Mouse (Mus musculus) stomach, embryonic 14.5 days (tissue): ENCODE data around the gene Gtf2i. TPM values are rescaled to one million over a fixed set of nuclear protein-coding genes. Genes with fewer than 3 reads are reported as not detected.
A peak's percentile ranks its signal among the peaks of the same experiment; 100 is the strongest.

ENCODE experiments used
- ATAC-seq: fragments of 200-750 bp; cut with Nextera tagmentation; 2 replicates; pipeline ENCODE4 v1.8.0; 2017; ENCODE audit warnings: low read depth, moderate TSS enrichment; ENCODE audit not compliant: insufficient number of reproducible peaks, insufficient read depth, low FRiP score
- H3K27ac ChIP-seq: fragments of 300-500 bp; sonication (generic); 2 replicates; pipeline ENCODE4 v1.5.1; 2014; ENCODE audit warnings: mild to moderate bottlenecking, low read length, moderate library complexity, mixed read lengths
- H3K27me3 ChIP-seq: fragments of 300-500 bp; sonication (generic); 2 replicates; pipeline ENCODE4 v1.6.1; 2014; ENCODE audit warnings: low read length, control low read depth, mixed read lengths; ENCODE audit not compliant: control insufficient read depth, insufficient read depth
- H3K36me3 ChIP-seq: fragments of 300-500 bp; sonication (generic); 2 replicates; pipeline ENCODE4 v1.6.1; 2014; ENCODE audit warnings: mild to moderate bottlenecking, control low read depth, low read length, moderate library complexity, mixed read lengths; ENCODE audit not compliant: control insufficient read depth, insufficient read depth
- H3K4me1 ChIP-seq: fragments of 300-500 bp; sonication (generic); 2 replicates; pipeline ENCODE4 v1.6.1; 2014; ENCODE audit warnings: low read length, control low read depth, mixed read lengths; ENCODE audit not compliant: control insufficient read depth, insufficient read depth
- H3K4me2 ChIP-seq: fragments of 300-500 bp; sonication (generic); replicated peaks from 2 replicates; pipeline ENCODE4 v1.6.1; 2014; ENCODE audit warnings: low read depth, low read length, control low read depth
- H3K4me3 ChIP-seq: fragments of 300-500 bp; sonication (generic); 2 replicates; pipeline ENCODE4 v1.5.1; 2014; ENCODE audit warnings: low read depth, low read length, control low read depth
- H3K9ac ChIP-seq: fragments of 300-500 bp; sonication (generic); replicated peaks from 2 replicates; pipeline ENCODE4 v1.6.1; 2014; ENCODE audit warnings: low read depth, mild to moderate bottlenecking, control low read depth, low read length, moderate library complexity, mixed read lengths
- H3K9me3 ChIP-seq: fragments of 300-500 bp; sonication (generic); 2 replicates; pipeline ENCODE4 v1.6.1; 2016; ENCODE audit warnings: low read depth, low read length, control low read depth; ENCODE audit not compliant: control insufficient read depth
- WGBS: fragments of 180-500 bp; shearing (Covaris S2); extraction: QIAGEN DNeasy Blood & Tissue Kit; methylation state at CpG from one replicate; pipeline ENCODE4 v1.1.7; 2014; 5-methylcytosine and 5-hydroxymethylcytosine counted together
- polyA plus RNA-seq: library from polyadenylated mRNA; unstranded; fragments of >200 nt; fragmentation: Nextera tagmentation; extraction: Ambion mirVana; gene quantifications from 2 replicates; pipeline ENCODE4 v1.2.1, GENCODE M21; 2014

The Gtf2i gene
- polyA plus RNA-seq, 1 experiment from 2014 or later: 184 TPM

DNA sequence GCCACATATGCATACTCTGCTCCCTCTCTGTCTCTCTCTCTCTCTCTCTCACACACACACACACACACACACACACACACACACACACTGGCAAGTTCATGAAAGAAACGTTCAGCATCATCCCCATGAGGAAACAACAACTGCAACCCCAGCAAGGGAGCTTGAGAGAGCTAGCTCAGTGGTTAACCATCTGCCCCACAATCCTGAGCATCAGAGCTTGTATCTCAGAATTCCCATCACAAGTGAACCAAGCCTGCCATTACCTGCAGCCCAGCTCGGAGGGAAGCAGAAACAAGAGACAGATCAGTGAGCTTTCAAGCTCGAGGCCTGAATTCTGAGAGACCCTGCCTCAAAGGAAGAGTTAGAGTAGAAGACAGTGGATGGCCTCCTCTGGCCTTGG lies 32.5 kb downstream of the Gtf2i start:
- Histone ChIP-seq H3K4me3 (no peak overlapping the region), H3K36me3 (peaks cover 88% of the 10 kb centered on the region), H3K27ac (no peak overlapping the region), H3K9ac (no peak overlapping the region), H3K27me3 (no peaks in the 10 kb centered on the region), H3K4me1 (no peaks in the 10 kb centered on the region), H3K9me3 (no peaks in the 10 kb centered on the region), H3K4me2 (no peak overlapping the region)
- 73% methylated on average over 3 of the region's 3 CpGs for WGBS
- no peak for ATAC-seq

DNA sequence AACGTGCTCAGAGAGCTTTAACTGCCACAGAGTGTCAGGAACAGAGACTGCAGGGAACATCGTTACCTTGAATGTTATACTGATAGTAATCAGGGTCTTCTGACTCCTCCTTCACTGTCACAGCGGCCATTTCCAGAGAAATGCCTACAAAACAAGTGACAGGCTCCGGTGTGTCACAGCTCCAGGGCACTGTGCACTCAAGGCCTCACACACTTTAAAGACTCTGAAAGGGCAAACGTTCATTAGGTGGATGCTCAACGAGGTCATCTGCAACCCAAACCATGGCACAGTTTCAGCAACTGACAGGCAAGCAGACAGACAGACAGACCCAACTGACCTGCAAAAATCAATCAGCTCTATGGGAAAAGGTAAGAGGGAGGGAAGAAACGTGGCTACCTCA lies 35.2 kb downstream of the Gtf2i start:
- Histone ChIP-seq H3K27ac (no peak overlapping the region), H3K4me2 (no peak overlapping the region), H3K36me3 (peaks cover 87% of the 10 kb centered on the region), H3K9ac (no peak overlapping the region), H3K27me3 (no peaks in the 10 kb centered on the region), H3K9me3 (no peaks in the 10 kb centered on the region), H3K4me3 (no peak overlapping the region), H3K4me1 (no peaks in the 10 kb centered on the region)
- WGBS: 89% methylated on average over 7 of the region's 7 CpGs
- ATAC-seq: no peak

DNA sequence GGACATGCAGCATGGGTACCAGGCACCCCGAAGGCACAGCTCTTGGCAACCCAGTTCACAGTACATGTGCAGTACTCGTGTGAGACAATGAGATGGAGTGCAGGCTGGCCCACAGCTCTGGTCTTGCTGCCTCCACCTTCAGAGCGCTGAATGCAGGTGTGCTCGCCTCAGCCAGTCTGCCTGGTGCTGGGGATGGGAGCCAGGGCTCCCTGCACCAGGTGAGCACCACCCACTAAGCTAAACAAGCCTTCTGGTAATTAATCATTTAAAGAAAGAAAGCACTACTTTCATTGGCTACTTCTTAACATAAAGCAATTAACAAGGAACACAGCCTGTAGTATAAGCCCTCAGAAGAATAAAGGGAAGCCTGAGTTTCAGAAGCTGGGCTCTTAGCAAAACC lies 37.5 kb downstream of the Gtf2i start:
- H3K36me3 ChIP-seq: peaks cover 87% of the 10 kb centered on the region

DNA sequence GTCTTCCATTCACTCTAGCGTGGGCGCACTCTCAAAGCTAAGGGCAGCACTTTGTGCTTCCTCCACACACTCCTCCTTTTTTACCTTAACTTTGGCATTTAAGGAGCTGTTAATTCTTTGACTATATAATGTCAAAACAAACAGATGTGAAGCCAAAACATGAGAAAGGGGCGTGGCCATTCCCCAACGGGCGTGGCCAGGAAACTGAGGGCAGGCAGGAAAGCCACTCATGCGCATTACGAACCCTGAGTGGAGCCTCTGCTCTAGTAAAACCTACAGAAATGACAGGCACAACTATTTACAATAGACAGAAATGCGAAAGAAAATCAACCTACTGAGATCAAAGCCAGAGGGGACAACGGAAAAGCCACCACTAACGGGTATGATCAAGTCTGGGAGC lies 39.0 kb downstream of the Gtf2i start:
- H3K27ac ChIP-seq: no peak overlapping the region
- H3K27me3 ChIP-seq: no peaks in the 10 kb centered on the region
- 84% methylated on average over 10 of the region's 10 CpGs for WGBS
- H3K4me1 ChIP-seq: no peaks in the 10 kb centered on the region
- H3K4me3 ChIP-seq: no peak overlapping the region
- no peak for ATAC-seq
- no peak overlapping the region for H3K4me2 ChIP-seq
- no peak overlapping the region for H3K9ac ChIP-seq
- H3K36me3 ChIP-seq: peaks cover 95% of the 10 kb centered on the region
- no peaks in the 10 kb centered on the region for H3K9me3 ChIP-seq

More for the DNA sequence above, 37.5 kb downstream of the Gtf2i start:
- Histone ChIP-seq H3K4me2 (no peak overlapping the region), H3K9ac (no peak overlapping the region), H3K4me3 (no peak overlapping the region), H3K4me1 (no peaks in the 10 kb centered on the region), H3K27ac (no peak overlapping the region), H3K27me3 (no peaks in the 10 kb centered on the region), H3K9me3 (no peaks in the 10 kb centered on the region)
- peak; percentile 33; the same call in 1 of the 2 replicates for ATAC-seq
- 71% methylated on average over 4 of the region's 4 CpGs for WGBS

DNA sequence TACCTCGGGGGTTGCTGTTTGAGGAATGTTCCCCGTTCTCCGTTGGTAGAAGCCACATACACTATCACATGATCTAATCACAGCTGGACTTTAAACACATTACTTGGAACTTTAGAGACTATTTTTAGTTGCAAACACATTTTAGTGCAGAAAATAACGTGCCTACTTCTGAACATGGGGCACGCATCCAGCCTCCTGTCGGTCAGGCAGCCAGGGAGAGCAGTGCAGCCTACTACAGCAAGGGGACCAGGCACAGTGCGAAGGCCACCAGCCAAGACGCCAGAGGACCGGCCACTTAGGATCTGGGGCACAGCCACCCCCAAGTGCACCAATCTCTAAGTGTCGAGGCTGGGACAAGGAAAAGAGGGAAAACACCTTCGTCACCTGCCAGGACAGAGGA lies 39.5 kb downstream of the Gtf2i start:
- Histone ChIP-seq H3K27me3 (no peaks in the 10 kb centered on the region), H3K27ac (no peak overlapping the region), H3K36me3 (peaks cover 93% of the 10 kb centered on the region), H3K4me3 (no peak overlapping the region), H3K4me2 (no peak overlapping the region), H3K4me1 (no peaks in the 10 kb centered on the region), H3K9me3 (no peaks in the 10 kb centered on the region), H3K9ac (no peak overlapping the region)
- 79% methylated on average over 11 of the region's 11 CpGs for WGBS
- no peak for ATAC-seq

DNA sequence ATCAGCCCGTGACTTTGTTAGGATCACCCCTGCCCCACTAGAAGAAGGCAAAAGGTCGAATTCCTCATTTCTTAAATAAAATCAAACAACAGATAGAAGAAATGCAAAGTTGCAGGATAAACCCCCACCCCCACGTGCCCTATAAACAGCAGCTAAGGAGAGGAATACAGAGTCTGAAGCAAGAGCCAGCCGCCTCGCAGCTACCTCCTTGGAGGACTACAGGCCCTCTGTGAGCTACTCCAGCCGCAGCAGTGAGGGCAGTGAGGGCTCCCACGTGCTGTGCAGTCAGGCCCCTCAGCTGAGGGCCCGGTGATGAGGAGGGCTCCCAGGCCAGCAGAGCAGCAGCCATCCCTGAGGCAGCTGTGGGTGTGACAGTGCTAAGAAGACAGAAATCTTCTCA lies 40.8 kb downstream of the Gtf2i start:
- Histone ChIP-seq H3K36me3 (peaks cover 93% of the 10 kb centered on the region), H3K9me3 (no peaks in the 10 kb centered on the region), H3K4me1 (no peaks in the 10 kb centered on the region), H3K4me3 (no peak overlapping the region), H3K27ac (no peak overlapping the region), H3K9ac (no peak overlapping the region), H3K4me2 (no peak overlapping the region), H3K27me3 (no peaks in the 10 kb centered on the region)
- 81% methylated on average over 8 of the region's 8 CpGs for WGBS
- ATAC-seq: no peak

DNA sequence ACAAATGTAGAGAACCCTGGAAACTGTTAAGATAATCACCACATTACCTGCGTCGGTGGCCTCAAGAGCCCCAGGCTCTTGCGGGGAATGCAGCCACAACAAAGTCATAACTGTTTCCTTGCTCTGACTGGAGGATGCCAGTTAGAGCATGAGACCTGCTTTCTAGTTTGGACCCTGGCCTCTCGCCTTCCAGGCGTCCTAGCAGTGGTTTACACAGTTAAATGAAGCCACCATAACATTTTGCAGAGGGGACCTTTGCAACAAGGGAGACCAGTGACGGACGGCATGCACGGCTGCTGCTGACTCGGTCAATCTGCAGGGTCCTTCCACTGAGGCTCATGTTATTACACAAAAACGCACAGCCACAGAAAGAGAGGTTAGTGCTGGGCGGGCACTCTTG lies 41.8 kb downstream of the Gtf2i start:
- Histone ChIP-seq H3K9ac (no peak overlapping the region), H3K36me3 (peaks cover 89% of the 10 kb centered on the region), H3K27me3 (no peaks in the 10 kb centered on the region), H3K4me1 (no peaks in the 10 kb centered on the region), H3K9me3 (no peaks in the 10 kb centered on the region), H3K4me3 (no peak overlapping the region), H3K27ac (no peak overlapping the region), H3K4me2 (no peak overlapping the region)
- 84% methylated on average over 11 of the region's 11 CpGs for WGBS
- no peak for ATAC-seq

DNA sequence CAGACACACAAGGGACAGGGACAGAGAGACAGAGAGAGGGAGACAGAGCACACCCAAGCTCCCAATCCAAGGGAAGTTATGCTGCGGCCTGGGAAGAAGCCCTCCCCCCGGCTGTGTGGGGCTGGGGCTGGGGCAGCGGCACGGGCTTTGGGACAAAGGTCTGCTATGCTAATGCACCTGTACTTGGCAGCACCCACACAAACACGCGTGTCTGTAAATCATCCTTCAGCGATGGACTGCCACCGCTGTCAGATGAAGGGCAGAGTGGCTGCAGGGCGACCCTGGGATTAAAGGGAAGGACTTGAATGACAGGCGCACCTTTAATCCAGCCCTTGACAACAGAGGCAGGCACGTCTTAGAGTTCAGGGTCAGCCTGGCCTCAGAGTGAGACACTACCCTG lies 43.1 kb downstream of the Gtf2i start:
- H3K36me3 ChIP-seq: peaks cover 89% of the 10 kb centered on the region
- ATAC-seq: no peak
- no peaks in the 10 kb centered on the region for H3K4me1 ChIP-seq
- WGBS: 88% methylated on average over 11 of the region's 11 CpGs
- H3K9ac ChIP-seq: no peak overlapping the region
- H3K27ac ChIP-seq: no peak overlapping the region
- no peaks in the 10 kb centered on the region for H3K9me3 ChIP-seq
- H3K4me2 ChIP-seq: no peak overlapping the region
- H3K27me3 ChIP-seq: no peaks in the 10 kb centered on the region
- no peak overlapping the region for H3K4me3 ChIP-seq

DNA sequence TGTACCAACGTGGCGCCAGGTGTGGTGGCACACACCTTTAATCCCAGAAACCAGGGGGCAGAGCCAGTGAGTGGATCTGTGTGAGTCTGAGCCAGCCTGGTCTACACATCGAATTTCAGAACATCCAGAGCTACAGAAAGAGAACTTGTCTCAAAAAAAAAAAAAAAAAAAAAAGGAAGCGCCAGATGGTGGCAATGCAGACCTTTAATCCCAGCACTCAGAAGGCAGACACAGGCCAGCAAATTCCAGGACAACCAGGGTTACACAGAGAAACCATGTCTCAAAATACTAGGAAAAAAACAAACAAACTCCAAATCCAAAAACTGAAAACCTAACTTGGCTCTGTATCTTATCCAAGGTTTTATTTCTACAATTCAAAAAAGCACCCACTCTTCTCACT lies 44.0 kb downstream of the Gtf2i start:
- no peak overlapping the region for H3K27ac ChIP-seq
- H3K9me3 ChIP-seq: no peaks in the 10 kb centered on the region
- ATAC-seq: no peak
- no peaks in the 10 kb centered on the region for H3K27me3 ChIP-seq
- H3K36me3 ChIP-seq: peaks cover 90% of the 10 kb centered on the region
- 73% methylated on average over 4 of the region's 4 CpGs for WGBS
- H3K9ac ChIP-seq: no peak overlapping the region
- no peak overlapping the region for H3K4me3 ChIP-seq
- no peak overlapping the region for H3K4me2 ChIP-seq
- H3K4me1 ChIP-seq: no peaks in the 10 kb centered on the region
